Mouse (Mus musculus): ENCODE data around the gene Gm9945.

The Gm9945 gene

GRCm38 (mm10) chr11:53496946-53497345, 17.0 kb downstream of the Gm9945 start:
- no peak for DNase-seq

- no peak for DNase-seq
Observed at GRCm38 (mm10) chr11:53500569-53500968, 20.6 kb downstream of the Gm9945 start.

- DNase-seq = no peak
Observed at GRCm38 (mm10) chr11:53502039-53502765, 22.2 kb downstream of the Gm9945 start.

- DNase-seq = no peak
Observed at GRCm38 (mm10) chr11:53503738-53504137, 23.8 kb downstream of the Gm9945 start.

GRCm38 (mm10) chr11:53504376-53504775, 24.4 kb downstream of the Gm9945 start:
- DNase-seq = no peak

GRCm38 (mm10) chr11:53505026-53505663, 25.2 kb downstream of the Gm9945 start:
- DNase-seq = no peak

- no peak for DNase-seq
Observed at GRCm38 (mm10) chr11:53507098-53507805, 27.3 kb downstream of the Gm9945 start.

GRCm38 (mm10) chr11:53508152-53508551, 28.2 kb downstream of the Gm9945 start:
- DNase-seq = no peak

GRCm38 (mm10) chr11:53508591-53508990, 28.6 kb downstream of the Gm9945 start:
- DNase-seq = no peak

- no peak for DNase-seq
Observed at GRCm38 (mm10) chr11:53510351-53510750, 30.4 kb downstream of the Gm9945 start.

GRCm38 (mm10) chr11:53516775-53517627, 37.0 kb downstream of the Gm9945 start:
- DNase-seq = no peak

GRCm38 (mm10) chr11:53518759-53519158, 38.8 kb downstream of the Gm9945 start:
- DNase-seq = no peak

- DNase-seq = peak; percentile 60
Observed at GRCm38 (mm10) chr11:53519207-53520121, 39.5 kb downstream of the Gm9945 start, which contains the start of gene Sept8. TSS of gene Sept8 (plus strand) at chr11:53519257.

- DNase-seq = peak; percentile 58
Observed at GRCm38 (mm10) chr11:53520122-53520978, 40.4 kb downstream of the Gm9945 start.

GRCm38 (mm10) chr11:53521120-53521820, 41.3 kb downstream of the Gm9945 start:
- DNase-seq = no peak

- DNase-seq = no peak
Observed at GRCm38 (mm10) chr11:53521821-53522131, 41.8 kb downstream of the Gm9945 start.

GRCm38 (mm10) chr11:53522362-53522761, 42.4 kb downstream of the Gm9945 start:
- no peak for DNase-seq

GRCm38 (mm10) chr11:53522930-53523329, 43.0 kb downstream of the Gm9945 start:
- DNase-seq = peak; percentile 58

- no peak for DNase-seq
Observed at GRCm38 (mm10) chr11:53523545-53524405, 43.8 kb downstream of the Gm9945 start.
